19 mouse cellular contexts compared by ENCODE assay signal in the genomic region with DNA sequence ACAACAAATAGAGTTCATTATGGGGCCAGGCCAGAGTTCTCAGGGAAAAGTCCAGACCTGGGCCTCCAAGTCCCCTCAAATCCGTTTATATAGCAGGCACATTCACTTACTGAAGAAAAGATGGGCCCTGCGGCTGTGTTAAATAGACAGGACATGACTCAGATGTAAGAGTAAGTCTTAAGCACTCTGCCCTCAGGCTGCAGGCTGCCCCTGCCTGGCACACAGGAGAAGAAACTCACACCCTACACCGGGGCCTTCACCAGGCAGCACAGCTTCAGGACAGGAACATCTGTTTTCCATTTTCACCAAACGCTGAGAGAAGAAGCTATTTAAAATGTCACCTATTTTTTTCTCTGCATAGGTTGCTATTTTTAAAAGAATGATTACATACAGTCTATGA. TPM values are rescaled to one million over a fixed set of nuclear protein-coding genes. Genes with fewer than 3 reads are reported as not detected.
DNase-seq lines count a peak whose midpoint lies in the region; ATAC-seq and TF ChIP-seq lines count a peak whose summit lies in the region.
"Had no signal": no experiment of that assay in that cellular context is flagged by ENCODE, and none has a peak within 500 bp of the region (broad histone marks: within the 10 kb centered on the region; RNA-seq: fewer than 3 reads in every experiment).

No protein-coding gene starts in this region.

- DNase-seq in embryo, embryonic 10 days (ENCODE audit: low spot score) = peak; percentile 51
- no peak for DNase-seq in embryo, embryonic 9.5 days (ENCODE audit: extremely low spot score)
- no peak for DNase-seq in heart, postnatal 0 days (ENCODE audit: low spot score)
- no peak for DNase-seq in heart, adult 8-10 months (ENCODE audit: low spot score)
- DNase-seq in skeletal muscle tissue, adult 2 months (ENCODE audit: low read depth, low spot score) = peak; percentile 53
- DNase-seq in thymus, adult 18-20 months = no peak
- DNase-seq in kidney, postnatal 14 days = no peak
- DNase-seq: cerebellum, adult 8-10 months; kidney, postnatal 10 days; lung, postnatal 14 days; retina, postnatal 1 day; spleen, adult 18-20 months; thymus, adult 2 months had no signal

- H3K36me3 ChIP-seq in heart, postnatal 0 days (replicated peaks; ENCODE audit: control insufficient read depth, insufficient read depth, low read length) = peaks cover 25% of the 10 kb centered on the region
- peaks cover 30% of the 10 kb centered on the region for H3K36me3 ChIP-seq in embryonic facial prominence, embryonic 12.5 days

- peak overlapping the region; percentile 60 for H3K27ac ChIP-seq in heart, postnatal 0 days (ENCODE audit: low read depth)
- peak overlapping the region; percentile 72 for H3K27ac ChIP-seq in embryonic facial prominence, embryonic 12.5 days
- H3K27ac ChIP-seq: liver, embryonic 12.5 days; midbrain, embryonic 12.5 days; neural tube, embryonic 13.5 days had no signal

- peaks cover 27% of the 10 kb centered on the region for H3K4me1 ChIP-seq in heart, postnatal 0 days (ENCODE audit: control insufficient read depth, insufficient read depth)
- H3K4me1 ChIP-seq in embryonic facial prominence, embryonic 12.5 days = peaks cover 57% of the 10 kb centered on the region

- TF ChIP-seq EP300 in heart, postnatal 0 days (IDR thresholded peaks at IDR 0.05; ENCODE audit: low read depth) = no peak

- H3K27me3 ChIP-seq in heart, postnatal 0 days (ENCODE audit: control insufficient read depth, insufficient read depth, low read length) = no peaks in the 10 kb centered on the region
- no peaks in the 10 kb centered on the region for H3K27me3 ChIP-seq in embryonic facial prominence, embryonic 12.5 days
- H3K27me3 ChIP-seq: liver, embryonic 12.5 days; midbrain, embryonic 12.5 days; neural tube, embryonic 13.5 days had no signal

- no peak overlapping the region for H3K4me2 ChIP-seq in heart, postnatal 0 days (ENCODE audit: low read depth, low read length)
- H3K4me2 ChIP-seq in embryonic facial prominence, embryonic 12.5 days (replicated peaks) = peak overlapping the region; percentile 10
- H3K4me2 ChIP-seq: liver, embryonic 12.5 days; midbrain, embryonic 12.5 days; neural tube, embryonic 13.5 days had no signal

- no peaks in the 10 kb centered on the region for H3K9me3 ChIP-seq in heart, postnatal 0 days (replicated peaks; ENCODE audit: control insufficient read depth, low read length)
- no peaks in the 10 kb centered on the region for H3K9me3 ChIP-seq in embryonic facial prominence, embryonic 12.5 days
- H3K9me3 ChIP-seq: liver, embryonic 12.5 days; midbrain, embryonic 12.5 days; neural tube, embryonic 13.5 days had no signal

- TF ChIP-seq CTCF in heart, postnatal 0 days (IDR thresholded peaks at IDR 0.05; ENCODE audit: low read depth) = no peak

- no peak for ATAC-seq in heart, postnatal 0 days (ENCODE audit: insufficient read depth, low read depth)
- no peak for ATAC-seq in embryonic facial prominence, embryonic 12.5 days (ENCODE audit: insufficient number of reproducible peaks, insufficient read depth, low FRiP score, low TSS enrichment)
- ATAC-seq: intestine, embryonic 16.5 days; liver, embryonic 12.5 days had no signal

- H3K9ac ChIP-seq in heart, postnatal 0 days (replicated peaks; ENCODE audit: low read depth, low read length) = 0 out of 2 replicates have a peak overlapping the region, but pooled peaks have one; percentile 23
- H3K9ac ChIP-seq in embryonic facial prominence, embryonic 12.5 days = no peak overlapping the region
- H3K9ac ChIP-seq: liver, embryonic 12.5 days; midbrain, embryonic 12.5 days; neural tube, embryonic 13.5 days had no signal

- no peak overlapping the region for H3K4me3 ChIP-seq in heart, postnatal 0 days (ENCODE audit: low read depth, low read length)
- H3K4me3 ChIP-seq in embryonic facial prominence, embryonic 12.5 days = no peak overlapping the region
- H3K4me3 ChIP-seq: liver, embryonic 12.5 days; midbrain, embryonic 12.5 days; neural tube, embryonic 13.5 days had no signal

- 60% methylated on average over 4 of the region's 4 CpGs for WGBS in heart, postnatal 0 days
- WGBS in embryonic facial prominence, embryonic 12.5 days = 19% methylated on average over 4 of the region's 4 CpGs

RNA-seq across cellular contexts. Expression of a gene that starts 5.2 kb away (rescaled TPM):
- 30.1 and 31.9 TPM in 2 replicates for total RNA-seq in heart, postnatal 0 days (2014; rRNA removed; ENCODE audit: low replicate concordance)
- polyA plus RNA-seq in heart, postnatal 0 days (2015; fragmentation: Nextera tagmentation; extraction: Ambion mirVana) = 20.1 and 22.6 TPM in 2 replicates
- total RNA-seq in heart, adult 8-10 months (2022) = 10 to 100 TPM; 26.0 to 39.5 (median 35.6) TPM
- polyA plus RNA-seq in embryonic facial prominence, embryonic 12.5 days (2016; fragmentation: Nextera tagmentation; extraction: Ambion mirVana) = 64.0 and 66.4 TPM in 2 replicates

RNA-seq across cellular contexts. Expression of a gene that starts 19.6 kb away (rescaled TPM):
- total RNA-seq in heart, postnatal 0 days (2014; rRNA removed; ENCODE audit: low replicate concordance) = 1.7 TPM in 1 of 2 replicates, not detected in the other
- 0.16 and 0.43 TPM in 2 replicates for polyA plus RNA-seq in heart, postnatal 0 days (2015; fragmentation: Nextera tagmentation; extraction: Ambion mirVana)
- total RNA-seq in heart, adult 8-10 months (2022) = under 1 TPM in 2 of 4 experiments, not detected in 2; 0.14 to 0.53 TPM
- polyA plus RNA-seq in embryonic facial prominence, embryonic 12.5 days (2016; fragmentation: Nextera tagmentation; extraction: Ambion mirVana) = 4.5 and 5.5 TPM in 2 replicates
- total RNA-seq: hematopoietic stem cell, adult 5-6 weeks had no signal
- polyA plus RNA-seq: liver, embryonic 12.5 days had no signal

RNA-seq across cellular contexts. Expression of a gene that starts 24.3 kb away (rescaled TPM):
- total RNA-seq in heart, postnatal 0 days (2014; rRNA removed; ENCODE audit: low replicate concordance) = 1.3 and 1.5 TPM in 2 replicates
- polyA plus RNA-seq in heart, postnatal 0 days (2015; fragmentation: Nextera tagmentation; extraction: Ambion mirVana) = 0.26 and 0.45 TPM in 2 replicates
- total RNA-seq in heart, adult 8-10 months (2022) = under 1 TPM in 2 of 4 experiments, not detected in 2; 0.12 to 0.14 TPM
- polyA plus RNA-seq in embryonic facial prominence, embryonic 12.5 days (2016; fragmentation: Nextera tagmentation; extraction: Ambion mirVana) = 1.2 and 1.4 TPM in 2 replicates
- total RNA-seq: hematopoietic stem cell, adult 5-6 weeks had no signal

RNA-seq across cellular contexts. Expression of a gene that starts 29.7 kb away (rescaled TPM):
- 16.0 and 21.3 TPM in 2 replicates for total RNA-seq in heart, postnatal 0 days (2014; rRNA removed; ENCODE audit: low replicate concordance)
- polyA plus RNA-seq in heart, postnatal 0 days (2015; fragmentation: Nextera tagmentation; extraction: Ambion mirVana) = 68.5 and 78.4 TPM in 2 replicates
- total RNA-seq in heart, adult 8-10 months (2022) = 10 to 100 TPM; 82.2 to 91.1 (median 85.5) TPM
- polyA plus RNA-seq in embryonic facial prominence, embryonic 12.5 days (2016; fragmentation: Nextera tagmentation; extraction: Ambion mirVana) = 82.5 and 86.2 TPM in 2 replicates

RNA-seq across cellular contexts. Expression of a gene that starts 29.7 kb away (rescaled TPM):
- 35.7 and 38.3 TPM in 2 replicates for total RNA-seq in heart, postnatal 0 days (2014; rRNA removed; ENCODE audit: low replicate concordance)
- 27.2 TPM in 2 replicates for polyA plus RNA-seq in heart, postnatal 0 days (2015; fragmentation: Nextera tagmentation; extraction: Ambion mirVana)
- total RNA-seq in heart, adult 8-10 months (2022) = 10 to 100 TPM; 20.4 to 25.6 (median 22.7) TPM
- polyA plus RNA-seq in embryonic facial prominence, embryonic 12.5 days (2016; fragmentation: Nextera tagmentation; extraction: Ambion mirVana) = 100 and 102 TPM in 2 replicates

Comparison
In these comparisons a context has a peak if more than half of its experiments do, and no peak if none do; other contexts are left out.
1. DNase-seq: peak in embryo, embryonic 10 days (single experiment) and skeletal muscle tissue, adult 2 months (single experiment); none in embryo, embryonic 9.5 days (single experiment), heart, postnatal 0 days (single experiment), heart, adult 8-10 months (single experiment), thymus, adult 18-20 months (0 of 2) and kidney, postnatal 14 days (single experiment).